Mouse (Mus musculus) cerebellum, adult 2 months (tissue): Measurements from ENCODE around the gene Kcnh8.

ENCODE experiments used
- CTCF ChIP-seq: fragments of 200-500 bp; IDR thresholded peaks from 2 replicates; pipeline ENCODE4 v1.5.1; 2011; ENCODE audit warnings: low read depth, mild to moderate bottlenecking, control low read depth, low read length, moderate library complexity, borderline replicate concordance; ENCODE audit not compliant: insufficient read depth
- POLR2A ChIP-seq: fragments of 200-500 bp; IDR thresholded peaks from 2 replicates; pipeline ENCODE4 v1.6.1; 2011; ENCODE audit warnings: low read length, control low read depth, borderline replicate concordance; ENCODE audit not compliant: insufficient read depth

- TF ChIP-seq CTCF, result peak; percentile 17; the same call in 1 of the 2 replicates
- TF ChIP-seq POLR2A, result no peak
These were observed 46.7 kb downstream of the Kcnh8 start for GRCm38 (mm10) chr17:52649186-52649585.
